Mouse (Mus musculus): ENCODE data around the gene Aamp.
"Not testable (repeated sequence)": the region's sequence is repeated elsewhere in the genome, so short reads cannot be mapped to it uniquely, and the experiment has no call there.

Aamp gene

GRCm38 (mm10) chr1:74300347-74301110 lies 16.0 kb upstream of the Aamp start:
- DNase-seq (ENCODE audit: low read depth, low spot score): no peak

- DNase-seq (ENCODE audit: low read depth, low spot score): no peak
Observed at GRCm38 (mm10) chr1:74298996-74299395, 14.5 kb upstream of the Aamp start.

DNA sequence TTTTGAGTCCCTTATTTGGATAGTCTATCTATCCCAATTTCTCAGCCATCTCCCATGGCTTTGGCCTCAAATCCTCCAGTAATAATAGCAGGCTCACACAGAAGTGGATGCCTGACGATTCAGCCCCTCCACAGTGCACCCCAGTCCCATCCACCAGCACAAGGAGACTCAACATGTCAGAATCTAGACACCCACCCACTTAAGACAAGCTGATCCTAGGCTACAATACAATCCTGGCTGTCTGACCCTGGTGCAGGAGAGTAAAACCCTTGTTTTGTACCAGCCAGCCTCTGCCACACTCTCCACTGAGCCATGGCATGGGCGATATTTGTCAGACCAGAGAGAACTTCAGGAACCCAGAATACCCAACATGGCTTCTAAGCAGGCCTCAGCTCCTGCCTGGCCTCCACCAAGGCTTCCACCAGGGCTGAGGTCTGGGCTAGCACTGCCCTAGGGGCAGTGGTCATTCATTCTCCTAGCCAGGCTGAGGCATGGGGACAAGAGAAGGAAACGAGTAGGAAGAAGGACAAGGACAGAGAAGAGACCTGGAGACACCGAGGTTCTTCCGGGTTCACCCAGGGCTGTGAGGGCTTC lies 13.7 kb upstream of the Aamp start:
- DNase-seq (ENCODE audit: low read depth, low spot score): no peak

DNA sequence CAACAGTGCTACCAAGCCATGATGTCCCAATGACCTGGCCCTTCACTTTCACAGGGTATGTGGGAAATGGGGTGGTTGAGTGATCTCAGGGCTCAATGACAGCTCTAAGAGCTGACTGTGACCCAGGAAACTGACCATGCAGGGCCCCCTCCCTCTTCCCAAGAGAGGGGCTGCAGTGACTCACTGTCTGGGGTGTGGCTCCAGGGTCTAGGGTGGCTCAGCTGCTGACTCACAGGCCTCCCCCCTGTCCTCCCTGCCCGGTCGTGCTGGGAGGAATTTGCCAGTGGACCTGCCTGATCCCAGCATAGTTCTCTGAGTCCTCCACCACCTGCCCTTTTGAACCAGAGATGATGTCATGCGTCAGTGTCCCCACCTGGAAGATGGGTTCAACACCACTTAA lies 12.7 kb upstream of the Aamp start:
- no peak for DNase-seq (ENCODE audit: low read depth, low spot score)

DNA sequence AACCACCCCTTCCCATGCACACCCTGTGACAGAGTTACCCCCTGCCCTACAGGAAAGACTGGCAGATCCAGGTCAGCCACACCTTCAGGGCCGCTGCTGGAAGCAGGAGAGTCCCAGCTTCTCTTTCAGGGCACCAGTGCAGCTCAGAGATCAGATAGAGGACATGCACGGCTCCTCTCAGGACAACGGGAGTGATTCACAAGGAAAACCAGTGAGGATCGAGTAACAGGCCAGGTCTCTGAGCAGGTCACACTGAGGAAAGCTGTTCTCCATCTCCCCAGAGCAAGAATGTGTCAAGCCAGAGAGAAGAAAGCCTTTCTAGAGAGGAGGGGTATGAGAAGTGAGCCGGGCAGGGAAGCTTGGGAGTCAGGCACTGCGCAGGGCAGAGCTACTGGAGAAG lies 11.9 kb upstream of the Aamp start:
- DNase-seq (ENCODE audit: low read depth, low spot score): no peak

GRCm38 (mm10) chr1:74295456-74296171 lies 11.1 kb upstream of the Aamp start:
- peak; percentile 89 for DNase-seq (ENCODE audit: low read depth, low spot score)

- no peak for DNase-seq (ENCODE audit: low read depth, low spot score)
Observed at GRCm38 (mm10) chr1:74294733-74295455, 10.4 kb upstream of the Aamp start.

GRCm38 (mm10) chr1:74294090-74294643 lies 9.6 kb upstream of the Aamp start:
- no peak for DNase-seq (ENCODE audit: low read depth, low spot score)

- no peak for DNase-seq (ENCODE audit: low read depth, low spot score)
Observed at GRCm38 (mm10) chr1:74293306-74293960, 8.9 kb upstream of the Aamp start.

DNA sequence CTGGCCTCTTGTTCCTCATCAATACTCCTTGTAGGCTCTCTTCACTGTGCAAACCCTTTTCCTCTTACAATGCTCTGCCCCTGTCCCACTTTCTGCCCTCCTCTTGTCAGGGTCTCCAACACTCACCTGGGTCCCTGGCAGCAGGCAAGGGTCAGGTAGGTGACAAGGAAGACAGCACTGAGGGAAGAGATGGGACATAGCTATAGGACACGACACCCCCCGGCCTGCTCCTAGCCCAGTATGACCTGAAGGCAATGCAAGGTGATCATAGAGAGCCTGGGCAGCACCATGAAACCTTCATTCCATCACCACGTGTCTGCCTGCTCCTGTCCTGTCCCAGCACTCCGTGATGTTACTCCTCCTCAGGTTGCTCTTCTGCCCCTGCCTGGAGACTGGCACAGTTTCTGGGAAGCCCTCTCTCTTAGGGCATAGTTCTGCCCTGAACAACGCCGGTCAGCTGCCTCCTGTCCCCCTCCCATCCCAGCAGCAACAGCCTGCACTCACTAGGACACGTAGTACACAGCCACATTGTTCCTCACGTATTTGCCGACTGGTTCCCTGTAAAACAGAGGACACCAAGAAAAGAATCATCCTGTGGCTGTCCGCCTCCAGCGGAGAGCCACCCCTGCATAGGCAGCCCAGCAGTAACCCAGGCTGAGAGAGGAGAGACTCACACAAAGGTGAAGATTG lies 7.9 kb upstream of the Aamp start:
- no peak for DNase-seq (ENCODE audit: low read depth, low spot score)

- DNase-seq (ENCODE audit: low read depth, low spot score): no peak
Observed at GRCm38 (mm10) chr1:74290141-74290540, 5.6 kb upstream of the Aamp start.

- DNase-seq (ENCODE audit: low read depth, low spot score): no peak
Observed at GRCm38 (mm10) chr1:74289740-74290139, 5.2 kb upstream of the Aamp start.

DNA sequence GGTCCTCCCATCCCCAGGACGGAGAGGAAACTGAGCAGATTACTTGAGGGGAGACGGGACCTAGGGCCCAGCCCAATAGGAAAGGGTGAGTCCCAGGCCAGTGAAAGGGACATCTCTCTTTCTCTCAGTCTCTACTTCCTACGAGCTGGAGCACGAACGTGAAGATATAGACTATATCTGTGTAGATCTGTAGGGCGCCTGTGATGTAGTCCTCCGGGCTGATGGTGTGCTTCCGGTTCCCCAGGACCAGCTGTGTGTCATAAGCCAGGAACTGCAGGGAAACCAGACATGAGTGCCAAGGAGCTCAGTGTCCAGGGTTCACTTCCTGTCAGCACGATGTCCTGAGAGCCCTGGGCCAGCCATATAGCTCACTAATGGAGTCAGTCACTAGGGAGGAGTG lies 4.7 kb upstream of the Aamp start:
- DNase-seq (ENCODE audit: low read depth, low spot score): no peak

DNA sequence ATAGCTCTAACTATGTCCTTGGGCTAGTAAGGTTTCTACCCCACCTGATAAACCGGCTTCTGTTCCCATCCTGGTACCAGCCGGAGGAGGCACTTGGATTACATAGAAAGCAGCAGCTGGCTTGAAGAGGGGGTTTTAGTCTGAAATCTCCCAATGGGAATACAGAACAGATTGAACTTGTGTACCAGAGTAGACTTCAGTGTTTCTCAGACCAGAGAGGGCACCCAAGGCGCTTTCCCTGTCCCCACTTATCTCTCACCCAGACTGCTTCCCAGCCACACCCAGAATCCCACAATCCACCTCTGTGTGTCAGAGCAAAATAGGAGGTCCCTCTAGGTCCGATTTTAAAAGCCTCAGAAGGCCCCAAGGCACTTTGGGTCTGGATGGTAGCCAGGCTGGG lies 3.8 kb upstream of the Aamp start:
- no peak for DNase-seq (ENCODE audit: low read depth, low spot score)

DNA sequence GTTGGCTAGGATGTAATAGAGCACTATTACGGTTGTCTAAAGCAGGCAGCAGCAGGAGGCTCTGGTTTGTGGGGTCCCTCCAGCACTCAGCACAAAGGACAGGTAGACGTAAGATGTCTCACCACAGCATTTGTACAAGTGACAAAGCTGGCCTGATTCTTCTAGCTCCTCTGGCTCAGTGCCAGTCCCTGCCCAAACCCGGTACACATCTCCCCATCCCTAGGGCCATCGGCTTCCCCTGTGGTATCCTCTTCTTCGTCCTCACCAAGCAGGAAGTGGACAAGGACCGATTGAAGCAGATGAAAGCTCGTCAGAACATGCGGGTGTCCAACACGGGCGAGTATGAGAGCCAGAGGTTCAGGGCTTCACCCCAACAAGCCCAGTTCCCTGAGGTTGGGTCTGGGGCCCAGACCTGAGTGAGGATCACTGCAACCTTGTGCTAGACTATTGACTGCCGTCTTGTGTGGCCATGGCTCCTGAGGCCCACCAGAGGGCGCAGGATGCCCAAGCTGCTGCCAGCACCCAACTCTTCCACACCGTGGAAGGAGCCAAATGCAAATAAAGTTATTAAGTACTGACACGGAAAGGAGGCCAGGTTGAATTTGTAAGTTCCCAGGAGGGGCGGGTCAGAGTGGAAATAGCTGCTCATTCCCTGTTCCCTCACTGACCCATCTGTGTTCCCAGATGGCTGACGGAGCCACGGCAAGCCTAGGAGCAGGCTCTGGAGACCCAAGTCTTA lies 2.5 kb upstream of the Aamp start:
- DNase-seq (ENCODE audit: low read depth, low spot score): not testable (repeated sequence)

DNA sequence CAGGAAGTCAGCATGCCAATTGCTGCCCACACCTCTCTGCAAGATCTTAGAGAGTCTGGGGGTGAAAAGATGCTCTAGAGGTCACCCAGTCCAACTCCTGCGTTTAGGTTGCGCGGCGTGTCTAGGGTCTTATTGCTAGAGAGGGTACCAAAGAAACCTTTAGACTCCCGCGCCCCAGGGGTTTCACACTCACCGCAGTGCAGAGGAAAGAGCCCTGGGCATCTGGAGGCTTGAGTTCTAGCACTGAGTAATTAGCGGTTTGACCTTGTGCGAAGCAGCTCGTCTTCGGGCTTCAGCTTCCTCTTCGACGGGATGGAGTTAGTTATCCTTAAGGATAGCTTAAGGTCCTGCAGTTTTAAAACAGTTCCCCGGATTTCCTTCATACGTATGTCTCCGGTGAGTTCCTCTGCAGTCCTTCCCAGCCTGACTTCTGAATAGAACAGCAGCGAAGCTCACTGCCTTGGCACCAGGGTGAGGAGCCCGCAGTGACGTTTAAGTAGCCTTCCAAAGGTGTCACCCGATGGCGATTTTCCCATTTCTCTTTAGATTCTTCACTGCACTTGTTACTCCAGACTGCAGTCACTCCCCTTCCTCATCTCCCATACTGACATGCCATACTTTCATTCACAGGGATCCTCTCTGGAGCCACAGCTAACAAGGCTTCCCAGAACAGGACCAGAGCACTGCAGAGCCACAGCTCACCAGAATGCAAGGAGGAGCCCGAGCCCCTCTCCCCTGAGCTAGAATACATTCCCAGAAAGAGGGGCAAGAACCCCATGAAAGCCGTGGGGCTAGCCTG lies 873 bp upstream of the Aamp start:
- DNase-seq (ENCODE audit: low read depth, low spot score): no peak

GRCm38 (mm10) chr1:74283686-74284463 lies 663 bp downstream of the Aamp start:
- peak; percentile 38 for DNase-seq (ENCODE audit: low read depth, low spot score)

DNA sequence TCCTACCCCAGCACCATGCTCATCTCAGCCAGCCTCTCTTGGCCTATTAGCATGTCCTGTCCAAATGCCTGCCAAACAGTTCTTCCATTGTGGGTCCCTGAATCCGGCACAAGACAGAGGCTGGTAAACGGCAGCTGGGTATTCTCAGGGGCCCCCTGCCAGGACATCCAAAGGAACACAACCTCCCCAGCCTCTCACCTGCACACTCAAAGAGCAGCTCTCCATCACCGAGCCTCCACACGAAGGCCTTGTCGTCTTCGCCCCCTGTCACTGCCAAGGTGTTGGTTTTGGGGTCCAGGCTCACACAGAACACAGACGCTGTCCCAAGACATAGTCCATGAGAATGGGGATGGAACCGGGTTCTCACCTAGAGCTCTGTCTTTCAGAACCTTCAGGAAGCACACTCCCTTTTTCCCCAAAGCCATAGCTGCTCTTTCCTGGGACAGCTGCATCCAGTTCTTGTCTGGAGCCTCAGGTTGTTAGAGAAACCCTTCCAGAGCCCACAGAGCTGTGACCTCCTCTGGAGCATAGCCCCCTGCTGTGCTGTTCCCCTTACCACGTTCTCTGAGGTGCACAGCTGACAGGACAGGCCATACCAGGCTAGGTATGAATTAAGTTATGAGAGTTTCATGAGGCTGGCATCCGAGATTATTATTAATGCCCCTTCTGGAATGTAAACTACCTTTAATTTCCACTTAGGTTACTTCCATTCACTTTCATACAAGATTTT lies 1.5 kb downstream of the Aamp start:
- DNase-seq (ENCODE audit: low read depth, low spot score): no peak
